Mouse (Mus musculus): ENCODE measurements at regions not wholly inside any gene's neighbourhood (a gene's known extent, or its start where the extent isn't known, plus 50 kb on each side); places are given as distances from the start of the nearest gene placed in this dataset.
"Not testable (repeated sequence)": the region's sequence is repeated elsewhere in the genome, so short reads cannot be mapped to it uniquely, and the experiment has no call there.

GRCm38 (mm10) chr6:84322528-84322927 is 271.2 kb downstream of the Cyp26b1 start:
- DNase-seq (ENCODE audit: low read depth, low spot score): no peak

DNA sequence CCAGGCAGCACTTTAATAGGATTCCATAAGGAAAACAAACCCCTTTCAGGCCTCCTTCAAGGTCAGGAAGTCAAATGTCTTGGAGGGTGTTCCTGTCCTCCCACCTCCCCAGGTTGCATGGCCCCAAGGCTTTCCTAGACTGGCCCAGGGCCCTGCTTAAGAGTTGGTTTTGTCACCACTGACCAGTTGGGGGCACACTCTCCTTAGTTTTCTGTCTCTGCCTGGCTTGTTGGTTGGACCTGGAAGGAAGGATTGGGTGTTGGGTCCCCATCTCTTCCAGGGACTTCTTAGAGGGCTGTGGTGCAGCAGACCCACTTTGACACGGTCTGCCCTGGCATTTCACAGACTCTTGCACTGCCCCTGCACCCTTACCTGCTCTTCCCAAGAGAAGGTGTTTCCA is 273.1 kb downstream of the Cyp26b1 start:
- no peak for DNase-seq (ENCODE audit: low read depth, low spot score)

- DNase-seq (ENCODE audit: low read depth, low spot score): no peak
These were observed 274.9 kb downstream of the Cyp26b1 start for GRCm38 (mm10) chr6:84318774-84319173.

- no peak for DNase-seq (ENCODE audit: low read depth, low spot score)
These were observed 276.7 kb downstream of the Cyp26b1 start for GRCm38 (mm10) chr6:84317026-84317425.

DNA sequence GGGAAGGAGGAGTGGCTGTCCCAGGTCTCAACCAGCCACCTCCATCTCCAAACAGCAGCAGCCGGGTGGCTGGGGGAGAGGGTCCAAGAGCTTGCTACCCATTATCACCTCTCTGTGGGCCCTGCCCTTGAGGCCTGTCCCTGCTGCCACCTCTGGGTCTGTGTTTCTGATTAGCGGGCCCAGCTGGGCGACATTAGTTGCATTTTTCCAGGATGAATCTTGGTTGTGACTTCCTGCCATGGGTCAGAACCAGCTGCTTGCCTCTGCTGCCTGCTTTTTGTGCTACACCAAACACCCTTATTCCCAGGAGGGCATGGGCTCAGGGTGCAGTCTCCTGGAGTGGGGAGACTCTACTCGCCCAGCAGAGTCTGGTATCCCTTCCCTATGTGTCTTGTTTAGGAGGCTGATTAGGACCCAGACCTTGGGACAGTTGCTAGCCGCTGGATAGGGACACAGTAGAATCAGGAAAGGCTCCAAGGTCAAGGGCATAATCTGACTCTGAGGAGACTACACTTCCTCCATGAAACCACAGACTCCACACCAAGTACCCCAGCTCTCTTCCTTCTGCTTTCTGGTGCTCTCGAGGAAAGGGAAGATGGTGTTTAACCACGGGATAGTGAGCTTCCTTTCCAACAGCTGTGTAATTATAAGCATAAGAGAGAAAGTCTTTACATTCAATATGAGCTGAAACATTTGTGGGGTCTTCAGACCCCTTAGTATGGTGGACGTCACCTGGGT is 278.4 kb downstream of the Cyp26b1 start:
- DNase-seq (ENCODE audit: low read depth, low spot score): no peak

DNA sequence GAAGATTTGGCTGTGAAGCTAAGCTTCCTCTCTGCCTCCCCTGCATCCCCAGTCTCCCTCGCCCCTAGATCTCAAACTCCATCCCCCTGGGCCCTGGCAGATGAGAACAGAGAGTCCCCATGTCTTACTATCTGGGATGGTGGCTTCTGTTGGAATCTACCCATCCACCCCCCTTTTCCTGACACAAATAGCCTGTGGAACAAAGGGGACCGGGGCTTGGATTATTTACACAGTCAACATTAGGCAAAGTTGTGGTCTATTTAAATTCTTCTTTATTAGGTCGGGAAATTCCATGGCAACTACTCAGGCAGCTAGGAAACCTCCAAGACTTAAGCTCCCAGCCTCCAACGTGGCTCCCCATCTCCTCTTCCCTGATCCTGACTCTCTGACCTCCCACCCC is 279.9 kb downstream of the Cyp26b1 start:
- DNase-seq (ENCODE audit: low read depth, low spot score): no peak

- no peak for DNase-seq (ENCODE audit: low read depth, low spot score)
These were observed 283.0 kb downstream of the Cyp26b1 start for GRCm38 (mm10) chr6:84310635-84311241.

- DNase-seq (ENCODE audit: low read depth, low spot score): no peak
These were observed 286.2 kb downstream of the Cyp26b1 start for GRCm38 (mm10) chr6:84307556-84307955.

GRCm38 (mm10) chr6:84306585-84306984 is 287.1 kb downstream of the Cyp26b1 start:
- DNase-seq (ENCODE audit: low read depth, low spot score): no peak

- no peak for DNase-seq (ENCODE audit: low read depth, low spot score)
These were observed 288.6 kb downstream of the Cyp26b1 start for GRCm38 (mm10) chr6:84305093-84305492.

- not testable (repeated sequence) for DNase-seq (ENCODE audit: low read depth, low spot score)
These were observed 290.8 kb downstream of the Cyp26b1 start for GRCm38 (mm10) chr6:84302916-84303315.

- no peak for DNase-seq (ENCODE audit: low read depth, low spot score)
These were observed 291.5 kb downstream of the Dysf start for GRCm38 (mm10) chr6:84299936-84300335.

- no peak for DNase-seq (ENCODE audit: low read depth, low spot score)
These were observed 290.8 kb downstream of the Dysf start for GRCm38 (mm10) chr6:84299146-84299545.

DNA sequence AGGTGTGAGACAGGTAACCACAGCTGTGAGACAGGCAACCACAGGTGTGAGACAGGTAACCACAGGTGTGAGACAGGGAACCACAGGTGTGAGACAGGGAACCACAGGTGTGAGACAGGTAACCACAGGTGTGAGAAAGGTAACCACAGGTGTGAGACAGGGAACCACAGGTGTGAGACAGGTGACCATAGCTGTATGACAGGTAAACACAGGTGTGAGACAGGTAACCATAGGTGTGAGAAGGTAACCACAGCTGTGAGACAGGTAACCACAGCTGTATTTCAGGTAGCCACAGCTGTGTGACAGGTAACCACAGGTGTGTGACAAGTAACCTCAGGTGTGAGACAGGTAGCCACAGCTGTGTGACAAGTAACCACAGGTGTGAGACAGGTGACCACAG is 265.5 kb downstream of the Dysf start:
- DNase-seq (ENCODE audit: low read depth, low spot score): not testable (repeated sequence)

GRCm38 (mm10) chr6:84272520-84273311 is 264.3 kb downstream of the Dysf start:
- DNase-seq (ENCODE audit: low read depth, low spot score): no peak

DNA sequence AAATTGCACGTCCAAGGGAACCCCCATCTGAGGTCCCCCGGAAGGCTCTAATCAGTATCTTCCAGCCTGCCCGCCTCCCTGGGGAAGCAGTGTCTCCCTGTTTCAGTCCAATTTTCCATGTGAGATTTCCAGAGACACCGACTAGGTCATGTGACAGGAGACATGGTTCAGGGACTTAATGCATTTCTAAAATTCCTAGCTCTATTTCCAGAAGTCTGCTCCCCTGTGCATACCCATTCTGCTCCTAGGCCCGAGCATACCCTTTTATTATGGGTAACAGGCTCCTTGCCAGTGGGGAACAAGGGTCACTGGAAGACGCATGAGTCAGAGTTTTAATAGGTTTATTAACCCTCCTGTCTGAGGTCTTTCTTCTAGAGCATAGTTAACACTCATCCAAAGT is 263.6 kb downstream of the Dysf start:
- DNase-seq (ENCODE audit: low read depth, low spot score): no peak

DNA sequence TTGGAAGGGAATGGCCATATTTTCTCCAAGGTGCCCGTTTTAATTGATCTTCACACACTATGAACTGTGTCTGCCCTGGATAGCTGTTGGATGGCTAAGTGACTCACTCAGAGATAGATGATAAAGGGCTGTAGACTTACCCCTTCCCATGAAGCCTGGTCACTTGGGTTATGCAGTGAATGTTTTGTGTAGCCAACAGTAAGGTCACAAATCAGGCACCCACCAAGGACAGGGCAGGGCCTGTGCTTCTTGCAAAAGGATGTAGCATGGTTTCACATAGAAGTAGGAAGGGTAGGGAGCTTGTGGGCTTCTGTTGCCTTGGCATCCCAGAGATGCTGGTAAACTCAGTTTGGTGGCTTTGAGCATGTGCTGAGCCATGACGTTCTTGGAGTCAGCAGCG is 263.1 kb downstream of the Dysf start:
- DNase-seq (ENCODE audit: low read depth, low spot score): no peak

DNA sequence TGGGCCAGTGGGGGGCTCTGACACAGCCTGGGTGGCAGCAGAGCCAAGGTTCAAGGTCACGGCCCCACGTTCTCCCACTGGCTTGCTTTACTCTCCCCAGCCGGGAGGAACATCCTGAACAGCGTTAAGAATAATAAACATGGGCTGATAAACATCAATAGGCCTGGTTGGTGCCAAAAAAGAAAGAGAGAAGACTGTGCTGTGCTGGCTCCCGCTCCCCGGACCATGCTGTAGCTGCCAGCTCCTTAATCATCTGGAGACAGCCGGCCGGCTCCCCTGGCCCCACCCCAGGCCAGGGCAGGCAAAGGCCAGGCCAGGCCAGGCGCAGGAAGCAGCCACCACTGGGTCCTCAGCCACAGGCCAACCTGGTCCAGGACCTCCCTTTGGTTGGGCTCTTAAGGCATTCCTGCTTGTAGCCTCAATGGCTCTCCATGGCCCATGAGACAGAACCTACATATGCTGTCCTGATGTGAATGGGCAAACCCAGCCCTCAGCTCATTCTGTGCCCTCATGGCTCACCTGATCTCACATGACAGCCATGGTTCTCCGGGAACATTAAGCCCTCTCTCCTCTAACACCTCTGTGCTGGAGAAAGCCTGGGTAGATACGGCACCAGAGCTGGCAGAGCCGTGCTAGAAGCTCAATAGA is 262.3 kb downstream of the Dysf start:
- no peak for DNase-seq (ENCODE audit: low read depth, low spot score)

DNA sequence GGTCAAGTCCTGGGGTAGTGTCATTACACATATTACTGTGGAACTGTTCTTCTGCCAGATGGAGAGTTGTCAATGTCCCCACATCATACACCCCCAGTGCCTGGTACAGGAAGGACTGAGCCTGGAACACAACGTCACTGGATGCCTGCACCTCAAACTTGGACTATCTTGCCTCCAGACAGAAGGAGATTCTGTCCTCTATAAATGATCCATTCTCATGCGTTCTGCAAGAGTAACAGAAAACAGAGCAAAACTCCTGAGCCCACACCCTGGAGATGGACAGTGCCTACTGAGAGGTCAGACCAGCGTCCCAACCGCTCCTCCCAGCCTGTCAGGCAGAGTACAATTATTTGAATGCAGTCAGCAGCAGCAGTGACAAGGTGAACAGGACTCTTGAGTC is 261.1 kb downstream of the Dysf start:
- DNase-seq (ENCODE audit: low read depth, low spot score): no peak

DNA sequence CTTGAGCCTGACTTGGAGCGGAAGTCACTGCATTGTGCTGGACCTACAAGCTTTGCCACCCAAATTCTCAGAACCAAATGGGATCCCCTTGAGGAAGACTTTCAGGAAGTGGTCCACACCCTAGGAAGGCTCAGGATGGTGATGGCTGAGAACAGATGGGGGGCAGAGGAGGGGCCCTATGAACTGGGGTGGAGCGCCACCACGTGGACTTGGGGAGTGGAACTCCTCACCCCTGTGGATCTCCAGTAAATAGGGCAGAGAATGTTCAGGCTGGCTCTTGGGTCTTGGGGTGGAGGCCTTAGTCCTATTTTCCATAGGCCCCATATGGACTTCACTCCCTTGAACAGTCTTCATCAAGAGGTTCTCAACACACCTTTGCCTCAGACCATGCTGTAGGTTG is 260.6 kb downstream of the Dysf start:
- DNase-seq (ENCODE audit: low read depth, low spot score): no peak

GRCm38 (mm10) chr6:84268111-84268510 is 259.7 kb downstream of the Dysf start:
- no peak for DNase-seq (ENCODE audit: low read depth, low spot score)

DNA sequence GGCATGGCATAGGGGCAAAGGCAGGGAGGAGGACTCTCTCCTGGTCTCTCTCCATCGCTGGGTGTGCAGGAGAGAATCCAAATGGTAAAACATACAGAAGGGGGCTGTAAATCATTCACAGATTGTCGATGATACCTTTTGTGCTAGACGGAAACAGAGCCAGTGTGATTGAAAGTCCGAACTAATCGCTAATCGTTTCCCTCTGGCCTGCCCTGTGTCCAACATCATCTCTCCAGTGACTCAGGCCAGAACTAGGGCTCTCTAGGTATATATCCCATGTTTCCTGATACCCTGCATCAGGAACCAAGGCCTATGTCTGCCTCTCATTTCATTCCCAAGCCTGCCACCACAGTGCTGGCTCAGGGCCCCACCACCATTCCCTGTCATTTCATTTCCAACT is 259.1 kb downstream of the Dysf start:
- DNase-seq (ENCODE audit: low read depth, low spot score): no peak

Measured in CD4-positive helper T cell, adult 2 months (primary cell).